9 mouse cellular contexts compared by ENCODE assay signal in the genomic region with DNA sequence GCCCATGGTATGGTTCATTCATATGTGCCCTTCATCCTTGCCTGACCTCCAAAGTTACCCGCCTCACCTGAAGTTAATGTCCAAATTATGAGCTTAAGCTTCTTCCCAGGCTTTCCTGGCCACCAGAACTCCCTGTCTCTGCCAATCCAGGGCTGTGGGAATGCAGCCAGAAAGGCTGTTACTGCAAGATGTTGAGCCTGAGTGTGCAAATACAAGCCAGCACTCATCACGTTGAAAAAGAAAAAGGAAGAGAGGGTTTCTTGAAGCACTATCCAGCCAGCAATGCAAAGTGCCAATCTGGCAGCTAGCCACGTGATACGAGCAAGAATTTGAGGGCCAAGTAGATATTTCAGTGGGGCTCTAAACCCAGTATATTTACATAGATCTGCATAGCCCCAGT.
DNase-seq lines count a peak whose midpoint lies in the region.
"Had no signal": no experiment of that assay in that cellular context is flagged by ENCODE, and none has a peak within 500 bp of the region (broad histone marks: within the 10 kb centered on the region; RNA-seq: fewer than 3 reads in every experiment).

No protein-coding gene starts in this region.

- intact Hi-C loops in left cerebral cortex, postnatal 10 days (cut with DNase I) = no loop called here
- intact Hi-C loops in left cerebral cortex, postnatal 36 days (cut with DNase I) = no loop called here

- peak; percentile 4 to 22 for DNase-seq in cerebellum, postnatal 36 days
- DNase-seq in cerebellum, adult 11 months = no peak
- DNase-seq in left cerebral cortex, postnatal 10 days (ENCODE audit: extremely low spot score in 1 of 2, low spot score in 2 of 2) = peak; percentile 57 to 72
- DNase-seq in left cerebral cortex, adult 8-10 months (ENCODE audit: low spot score in 2 of 2) = no peak
- DNase-seq in left cerebral cortex, postnatal 36 days (ENCODE audit: low spot score in 2 of 2) = peak; percentile 16 to 19
- DNase-seq in right cerebral cortex, postnatal 36 days (ENCODE audit: low spot score in 2 of 2) = peak; percentile 11 to 12
- DNase-seq in ovary, postnatal 36 days (ENCODE audit: low spot score) = no peak
- no peak for DNase-seq in embryo, embryonic 9.5 days (ENCODE audit: extremely low spot score)
- DNase-seq: kidney, postnatal 25 days had no signal

Comparison
In these comparisons a context has a peak if more than half of its experiments do, and no peak if none do; other contexts are left out.
1. DNase-seq: peak in cerebellum, postnatal 36 days (2 of 2), left cerebral cortex, postnatal 10 days (2 of 2), left cerebral cortex, postnatal 36 days (2 of 2) and right cerebral cortex, postnatal 36 days (2 of 2); none in cerebellum, adult 11 months (single experiment), left cerebral cortex, adult 8-10 months (0 of 2), ovary, postnatal 36 days (single experiment) and embryo, embryonic 9.5 days (single experiment).